Mouse (Mus musculus) neutrophil, adult 83 days (primary cell): ENCODE measurements around the gene Trmt61a. TPM values are rescaled to one million over a fixed set of nuclear protein-coding genes. Genes with fewer than 3 reads are reported as not detected.

ENCODE experiments used
- total RNA-seq, 2 experiments: library from RNA; stranded (reverse); gene quantifications; one replicate each; pipeline ENCODE4 v1.2.4; 2023

Gene Trmt61a
- total RNA-seq = 1 to 10 TPM; 3.0 to 4.1 TPM

GRCm38 (mm10) chr12:111677882-111678669 lies at the start of gene Trmt61a:
Gene Trmt61a (plus strand): TSS chr12:111678105.

GRCm38 (mm10) chr12:111672176-111672575 lies 5.7 kb upstream of the Trmt61a start, which contains the start of gene Ckb:
Gene Ckb (minus strand): TSS chr12:111672338.

GRCm38 (mm10) chr12:111713004-111713651 lies 35.2 kb downstream of the Trmt61a start, which contains the start of the genes Bag5 and Apopt1:
Gene Bag5 (minus strand): TSS chr12:111713257.
Gene Apopt1 (plus strand): TSS chr12:111713261.

Other genes with a start within 250 kb of the Trmt61a start
- 100 to 1,000 TPM; 263 to 283 TPM for gene Tnfaip2, start 235.6 kb upstream of the Trmt61a start, total RNA-seq
- gene Gm266, start 192.3 kb upstream of the Trmt61a start, total RNA-seq = under 1 TPM in 1 of 2 experiments, not detected in 1; 0.77 TPM
- 100 to 1,000 TPM; 644 to 669 TPM for gene Eif5, start 140.1 kb upstream of the Trmt61a start, total RNA-seq
- gene Mark3, start 103.6 kb upstream of the Trmt61a start, total RNA-seq = 10 to 100 TPM; 51.1 to 56.3 TPM
- gene Ckb, start 5.8 kb upstream of the Trmt61a start, total RNA-seq = 1 to 10 TPM; 2.8 to 5.7 TPM
- 1 to 10 TPM; 7.5 to 8.3 TPM for gene Bag5, start 35.2 kb downstream of the Trmt61a start, total RNA-seq
- gene Apopt1, start 35.2 kb downstream of the Trmt61a start, total RNA-seq = 10 to 100 TPM; 16.6 to 17.1 TPM
- gene Klc1, start 80.7 kb downstream of the Trmt61a start, total RNA-seq = 10 to 100 TPM; 55.4 to 62.0 TPM
- 1 to 10 TPM; 4.4 to 4.6 TPM for gene Xrcc3, start 135.8 kb downstream of the Trmt61a start, total RNA-seq
- gene Zfyve21, start 136.1 kb downstream of the Trmt61a start, total RNA-seq = 1 to 10 TPM; 3.3 to 4.7 TPM
- 1 to 10 TPM; 1.8 to 2.3 TPM for gene Ppp1r13b, start 230.0 kb downstream of the Trmt61a start, total RNA-seq